Mouse (Mus musculus): ENCODE results near the gene Gm20695. TPM values are rescaled to one million over a fixed set of nuclear protein-coding genes. Genes with fewer than 3 reads are reported as not detected.
"Not testable (repeated sequence)": the region's sequence is repeated elsewhere in the genome, so short reads cannot be mapped to it uniquely, and the experiment has no call there.

Gene Gm20695
- polyA plus RNA-seq (2015; fragmentation: Nextera tagmentation; extraction: Ambion mirVana): 1.3 and 1.5 TPM in 2 replicates

GRCm38 (mm10) chr16:3884201-3885064 lies at the start of gene Gm20695, which contains the start of gene Zfp597:
Gene Gm20695 (plus strand): TSS chr16:3884648.
Gene Zfp597 (minus strand): TSS chr16:3884561.
- Histone ChIP-seq H3K4me1 (peaks cover 11% of the 10 kb centered on the region), H3K36me3 (no peaks in the 10 kb centered on the region), H3K4me3 (replicated peaks) (peak within 1 kb of the TSS; percentile 94), H3K4me2 (peak within 1 kb of the TSS; percentile 76), H3K27me3 (replicated peaks) (no peaks in the 10 kb centered on the region), H3K9ac (peak within 1 kb of the TSS; percentile 95), H3K9me3 (no peaks in the 10 kb centered on the region), H3K27ac (peak within 1 kb of the TSS; percentile 94)
- WGBS: under 1% methylated on average over 87 of the region's 88 CpGs
- peak; percentile 99 for ATAC-seq (ENCODE audit: insufficient read depth, low FRiP score, low read depth)

GRCm38 (mm10) chr16:3835461-3835860 lies 49.0 kb upstream of the Gm20695 start:
- Histone ChIP-seq H3K27ac (no peak overlapping the region), H3K9me3 (no peaks in the 10 kb centered on the region), H3K27me3 (replicated peaks) (no peaks in the 10 kb centered on the region), H3K36me3 (no peaks in the 10 kb centered on the region), H3K4me3 (replicated peaks) (no peak overlapping the region), H3K4me2 (no peak overlapping the region), H3K9ac (no peak overlapping the region), H3K4me1 (no peaks in the 10 kb centered on the region)
- no peak for ATAC-seq (ENCODE audit: insufficient read depth, low FRiP score, low read depth)
- WGBS: 73% methylated on average over 2 of the region's 2 CpGs

DNA sequence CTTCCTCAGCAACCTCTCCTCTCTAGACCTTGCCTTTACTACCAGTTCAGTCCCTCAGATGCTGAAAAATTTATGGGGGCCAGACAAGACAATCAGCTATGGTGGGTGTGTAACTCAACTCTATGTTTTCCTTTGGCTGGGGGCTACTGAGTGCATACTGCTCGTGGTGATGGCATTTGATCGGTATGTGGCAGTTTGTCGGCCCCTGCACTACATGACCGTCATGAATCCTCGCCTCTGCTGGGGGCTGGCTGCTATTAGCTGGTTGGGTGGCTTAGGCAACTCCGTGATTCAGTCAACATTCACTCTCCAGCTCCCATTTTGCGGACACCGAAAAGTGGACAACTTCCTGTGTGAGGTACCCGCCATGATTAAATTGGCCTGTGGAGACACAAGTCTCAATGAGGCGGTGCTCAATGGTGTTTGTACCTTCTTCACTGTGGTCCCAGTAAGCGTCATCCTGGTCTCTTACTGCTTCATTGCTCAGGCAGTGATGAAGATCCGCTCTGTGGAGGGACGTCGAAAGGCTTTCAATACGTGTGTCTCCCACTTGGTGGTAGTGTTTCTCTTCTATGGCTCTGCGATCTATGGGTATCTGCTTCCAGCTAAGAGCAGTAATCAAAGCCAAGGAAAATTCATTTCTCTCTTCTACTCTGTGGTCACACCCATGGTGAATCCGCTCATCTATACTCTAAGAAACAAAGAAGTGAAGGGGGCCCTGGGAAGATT lies 45.1 kb upstream of the Gm20695 start:
- H3K4me3 ChIP-seq (replicated peaks): no peak overlapping the region
- WGBS: 53% methylated on average over 17 of the region's 17 CpGs
- no peaks in the 10 kb centered on the region for H3K36me3 ChIP-seq
- no peaks in the 10 kb centered on the region for H3K9me3 ChIP-seq
- H3K4me2 ChIP-seq: no peak overlapping the region
- ATAC-seq (ENCODE audit: insufficient read depth, low FRiP score, low read depth): no peak; the same call in 1 of the 2 replicates
- H3K4me1 ChIP-seq: no peaks in the 10 kb centered on the region
- H3K9ac ChIP-seq: no peak overlapping the region
- H3K27ac ChIP-seq: no peak overlapping the region
- no peaks in the 10 kb centered on the region for H3K27me3 ChIP-seq (replicated peaks)

GRCm38 (mm10) chr16:3842989-3843388 lies 41.5 kb upstream of the Gm20695 start:
- no peak overlapping the region for H3K4me2 ChIP-seq
- no peak for ATAC-seq (ENCODE audit: insufficient read depth, low FRiP score, low read depth)
- H3K4me1 ChIP-seq: peaks cover 6% of the 10 kb centered on the region; the same call in 1 of the 2 replicates
- no peak overlapping the region for H3K27ac ChIP-seq
- H3K27me3 ChIP-seq (replicated peaks): no peaks in the 10 kb centered on the region
- H3K9me3 ChIP-seq: no peaks in the 10 kb centered on the region
- WGBS: 21% methylated on average over 4 of the region's 4 CpGs
- no peak overlapping the region for H3K9ac ChIP-seq
- no peak overlapping the region for H3K4me3 ChIP-seq (replicated peaks)
- H3K36me3 ChIP-seq: no peaks in the 10 kb centered on the region

DNA sequence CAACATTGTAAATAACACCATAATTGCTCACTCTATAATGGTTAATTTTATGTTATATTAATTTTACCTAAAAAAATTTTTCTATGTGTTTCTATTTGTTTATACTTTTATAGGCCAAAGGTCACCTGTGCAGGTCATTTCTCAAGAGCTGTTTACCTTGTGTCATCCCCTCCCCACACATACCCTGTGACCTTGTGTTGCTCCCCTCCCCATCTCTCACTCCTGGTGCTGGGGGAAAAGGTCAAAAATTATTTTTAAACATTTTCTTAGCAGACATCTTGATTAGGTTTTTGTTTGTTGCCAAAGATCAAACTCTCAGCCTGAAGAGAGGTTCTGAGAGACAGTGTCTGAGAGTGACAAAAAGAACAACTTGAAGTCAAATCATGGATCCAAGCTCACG lies 40.7 kb upstream of the Gm20695 start:
- Histone ChIP-seq H3K4me1 (peaks cover 8% of the 10 kb centered on the region; the same call in 1 of the 2 replicates), H3K36me3 (no peaks in the 10 kb centered on the region), H3K9me3 (no peaks in the 10 kb centered on the region), H3K9ac (no peak overlapping the region), H3K27me3 (replicated peaks) (no peaks in the 10 kb centered on the region), H3K27ac (no peak overlapping the region), H3K4me3 (replicated peaks) (no peak overlapping the region), H3K4me2 (no peak overlapping the region)
- ATAC-seq (ENCODE audit: insufficient read depth, low FRiP score, low read depth): no peak
- WGBS: 50% methylated on average over 1 of the region's 1 CpGs

DNA sequence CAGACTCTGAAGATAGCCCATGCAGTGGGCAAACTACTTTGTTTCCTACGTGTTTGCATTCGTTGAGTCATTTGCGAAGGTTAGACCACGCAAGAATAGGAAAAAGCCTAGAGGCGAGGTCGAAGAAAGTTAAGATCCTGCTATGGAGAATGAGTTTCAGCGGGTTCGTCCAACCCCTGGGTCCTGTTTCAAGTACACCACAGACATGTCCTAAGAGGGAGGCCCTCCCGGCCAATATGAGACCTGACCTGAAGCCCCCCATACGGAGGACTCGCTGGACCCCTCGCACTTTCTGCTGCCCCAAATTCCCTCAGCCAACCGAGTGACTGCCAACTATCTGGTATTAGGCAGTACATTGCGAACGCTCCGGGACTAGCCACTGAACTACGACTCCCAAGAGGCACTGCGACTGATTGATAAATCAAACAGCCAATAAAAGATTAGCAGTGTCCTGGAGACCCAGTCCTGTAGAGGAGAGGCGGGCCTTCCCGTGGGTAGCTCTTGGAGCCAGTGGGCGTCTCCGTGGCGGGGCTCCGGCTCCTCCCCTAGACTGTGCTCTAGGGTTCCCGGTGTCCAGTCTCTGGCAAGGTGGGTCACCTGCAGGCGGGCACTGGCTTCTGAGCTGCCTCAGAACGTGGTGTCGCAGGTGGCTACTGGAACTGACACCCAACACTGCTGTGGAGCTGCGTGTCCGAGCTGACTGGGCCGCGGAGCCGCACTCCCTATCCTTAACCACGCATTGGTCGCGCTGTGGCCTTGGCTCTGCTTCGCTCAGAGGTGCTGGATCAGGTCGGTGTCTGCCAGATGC lies 37.5 kb upstream of the Gm20695 start, which contains the start of gene Zfp174:
Gene Zfp174, plus strand, starts transcription at position 558 of the 808 bp plus-strand sequence.
- Histone ChIP-seq H3K9me3 (no peaks in the 10 kb centered on the region), H3K9ac (peak within 1 kb of the TSS; percentile 41), H3K27me3 (replicated peaks) (no peaks in the 10 kb centered on the region), H3K27ac (no peak within 1 kb of the TSS; the same call in 1 of the 2 replicates), H3K4me3 (replicated peaks) (peak within 1 kb of the TSS; percentile 74), H3K4me2 (peak within 1 kb of the TSS; percentile 68), H3K36me3 (no peaks in the 10 kb centered on the region), H3K4me1 (peaks cover 8% of the 10 kb centered on the region; the same call in 1 of the 2 replicates)
- WGBS: 2% methylated on average over 38 of the region's 38 CpGs
- peak; percentile 100 for ATAC-seq (ENCODE audit: insufficient read depth, low FRiP score, low read depth)

GRCm38 (mm10) chr16:3847871-3848270 lies 36.6 kb upstream of the Gm20695 start:
- peak overlapping the region; percentile 68 for H3K4me2 ChIP-seq
- 0 out of 2 replicates have a peak overlapping the region, but pooled peaks have one; percentile 41 for H3K9ac ChIP-seq

GRCm38 (mm10) chr16:3848416-3848815 lies 36.0 kb upstream of the Gm20695 start:
- ATAC-seq (ENCODE audit: insufficient read depth, low FRiP score, low read depth): no peak
- no peaks in the 10 kb centered on the region for H3K27me3 ChIP-seq (replicated peaks)
- H3K27ac ChIP-seq: no peak overlapping the region
- H3K4me3 ChIP-seq (replicated peaks): no peak overlapping the region
- 78% methylated on average over 3 of the region's 3 CpGs for WGBS
- no peaks in the 10 kb centered on the region for H3K36me3 ChIP-seq
- H3K9ac ChIP-seq: no peak overlapping the region
- no peaks in the 10 kb centered on the region for H3K9me3 ChIP-seq
- no peak overlapping the region for H3K4me2 ChIP-seq
- H3K4me1 ChIP-seq: peaks cover 8% of the 10 kb centered on the region; the same call in 1 of the 2 replicates

More at GRCm38 (mm10) chr16:3847871-3848270, 36.6 kb upstream of the Gm20695 start:
- Histone ChIP-seq H3K36me3 (no peaks in the 10 kb centered on the region), H3K4me3 (replicated peaks) (peak overlapping the region; percentile 74), H3K9me3 (no peaks in the 10 kb centered on the region), H3K27ac (no peak overlapping the region), H3K4me1 (peaks cover 8% of the 10 kb centered on the region; the same call in 1 of the 2 replicates), H3K27me3 (replicated peaks) (no peaks in the 10 kb centered on the region)
- no peak for ATAC-seq (ENCODE audit: insufficient read depth, low FRiP score, low read depth)
- 70% methylated on average over 4 of the region's 4 CpGs for WGBS

GRCm38 (mm10) chr16:3851301-3851700 lies 33.1 kb upstream of the Gm20695 start:
- WGBS: 81% methylated on average over 13 of the region's 13 CpGs
- not testable (repeated sequence) for H3K9me3 ChIP-seq; H3K27me3 ChIP-seq (replicated peaks); H3K4me1 ChIP-seq; H3K27ac ChIP-seq; H3K4me2 ChIP-seq; H3K9ac ChIP-seq; H3K36me3 ChIP-seq; ATAC-seq (ENCODE audit: insufficient read depth, low FRiP score, low read depth); H3K4me3 ChIP-seq (replicated peaks)

DNA sequence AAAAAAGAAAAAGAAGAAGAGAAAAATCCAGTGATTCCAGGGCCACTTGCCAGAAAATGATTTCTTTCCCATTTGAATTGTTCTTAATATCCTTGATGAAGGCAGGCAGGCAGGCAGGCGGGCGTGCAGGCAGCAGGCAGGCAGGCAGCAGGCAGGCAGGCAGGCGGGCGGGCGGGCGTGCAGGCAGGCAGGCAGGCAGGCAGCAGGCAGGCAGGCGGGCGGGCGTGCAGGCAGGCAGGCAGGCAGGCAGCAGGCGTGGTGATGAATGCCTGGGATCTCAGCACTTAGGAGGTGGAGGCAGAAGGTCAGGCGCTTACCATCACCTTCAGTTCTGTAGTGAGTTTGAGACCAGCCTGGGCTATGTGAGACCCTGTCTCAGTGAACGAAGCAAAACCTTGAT lies 31.9 kb upstream of the Gm20695 start:
- H3K27me3 ChIP-seq (replicated peaks): no peaks in the 10 kb centered on the region
- no peaks in the 10 kb centered on the region for H3K36me3 ChIP-seq
- peaks cover 6% of the 10 kb centered on the region; the same call in 1 of the 2 replicates for H3K4me1 ChIP-seq
- H3K27ac ChIP-seq: no peak overlapping the region
- WGBS: 42% methylated on average over 12 of the region's 12 CpGs
- no peak overlapping the region for H3K4me3 ChIP-seq (replicated peaks)
- ATAC-seq (ENCODE audit: insufficient read depth, low FRiP score, low read depth): no peak
- H3K4me2 ChIP-seq: no peak overlapping the region
- no peaks in the 10 kb centered on the region for H3K9me3 ChIP-seq
- H3K9ac ChIP-seq: no peak overlapping the region

- WGBS: 70% methylated on average over 11 of the region's 11 CpGs
- Histone ChIP-seq H3K36me3 (no peaks in the 10 kb centered on the region), H3K27ac (no peak overlapping the region), H3K27me3 (replicated peaks) (no peaks in the 10 kb centered on the region), H3K9ac (no peak overlapping the region), H3K4me3 (replicated peaks) (no peak overlapping the region), H3K9me3 (no peaks in the 10 kb centered on the region), H3K4me1 (no peaks in the 10 kb centered on the region), H3K4me2 (no peak overlapping the region)
- ATAC-seq (ENCODE audit: insufficient read depth, low FRiP score, low read depth): no peak
Observed at GRCm38 (mm10) chr16:3854437-3855182, 29.8 kb upstream of the Gm20695 start.
